Mouse (Mus musculus) ovary, postnatal 10 days (tissue): Measurements from ENCODE around the gene F2r.

Experiments
- DNase-seq: peaks from one replicate; pipeline ENCODE4 v3.0.0; 2022; ENCODE audit warnings: low spot score

Gene F2r

GRCm38 (mm10) chr13:95630747-95631146 is 12.5 kb upstream of the F2r start:
- no peak for DNase-seq

- DNase-seq = no peak
These were observed 11.5 kb upstream of the F2r start for GRCm38 (mm10) chr13:95629751-95630150.

- DNase-seq = no peak
These were observed 8.4 kb upstream of the F2r start for GRCm38 (mm10) chr13:95626696-95627095.

DNA sequence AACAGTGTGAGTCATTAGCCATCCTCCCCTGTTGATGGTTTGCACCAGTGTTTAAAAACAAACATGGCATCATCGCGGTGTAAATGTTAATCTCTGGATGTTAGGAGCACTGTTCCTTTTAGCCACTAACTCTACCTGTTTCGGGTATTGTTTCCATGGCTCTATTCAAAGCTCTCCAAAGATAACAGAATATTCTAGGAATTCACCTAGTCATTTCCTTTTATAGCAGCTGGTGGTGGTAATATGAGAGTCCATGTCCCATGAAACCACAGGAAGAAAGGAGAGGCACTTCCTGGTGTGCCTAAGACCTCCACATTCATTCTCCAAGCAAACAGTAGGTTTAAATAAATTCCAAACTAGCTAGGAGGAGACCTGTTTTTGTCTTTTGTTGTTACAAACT is 4.8 kb upstream of the F2r start:
- DNase-seq = no peak

GRCm38 (mm10) chr13:95621563-95621962 is 3.3 kb upstream of the F2r start:
- DNase-seq = no peak

DNA sequence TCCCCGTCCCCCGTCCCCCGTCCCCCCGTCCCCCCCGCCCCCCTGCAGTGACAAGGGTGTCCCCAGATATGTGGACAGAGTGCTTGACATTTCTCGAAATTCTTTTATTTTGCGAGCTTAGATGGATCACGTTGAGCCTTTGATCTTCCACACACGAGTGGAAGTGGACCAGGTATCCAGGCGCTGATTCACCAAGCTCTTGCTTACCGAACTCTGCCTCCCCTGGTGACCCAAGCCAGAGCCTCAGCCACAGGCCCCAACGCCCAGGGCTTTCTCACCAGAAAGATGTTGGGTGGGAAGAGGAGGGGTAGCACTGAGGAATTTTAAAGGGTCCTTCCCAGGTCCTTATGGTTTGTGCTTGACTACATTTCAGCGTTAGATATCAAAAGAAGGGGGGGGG is 572 bp upstream of the F2r start:
- DNase-seq = no peak

- DNase-seq = no peak
These were observed 566 bp downstream of the F2r start for GRCm38 (mm10) chr13:95617671-95618171.

- DNase-seq = no peak
These were observed 1.1 kb downstream of the F2r start for GRCm38 (mm10) chr13:95617082-95617670.

DNA sequence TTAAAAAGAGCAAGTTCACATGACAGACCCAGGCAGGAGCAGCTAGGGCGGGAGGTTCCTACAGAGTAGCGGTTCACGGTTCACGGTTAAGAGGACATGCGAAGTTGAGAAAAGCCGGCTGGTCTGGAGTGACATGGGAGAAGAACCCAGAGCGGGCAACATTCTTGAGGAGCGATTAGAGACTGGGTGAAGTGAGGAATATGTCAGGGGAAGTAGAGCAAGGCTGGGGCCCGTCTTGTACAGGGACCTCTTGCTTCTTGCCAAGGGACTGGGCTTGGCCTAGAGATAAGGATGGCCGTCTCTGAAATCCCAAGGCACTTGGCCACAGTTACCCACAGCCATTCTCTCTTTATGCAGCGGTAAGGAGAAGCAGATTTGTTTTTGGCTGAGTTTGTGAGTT is 1.8 kb downstream of the F2r start:
- no peak for DNase-seq

DNA sequence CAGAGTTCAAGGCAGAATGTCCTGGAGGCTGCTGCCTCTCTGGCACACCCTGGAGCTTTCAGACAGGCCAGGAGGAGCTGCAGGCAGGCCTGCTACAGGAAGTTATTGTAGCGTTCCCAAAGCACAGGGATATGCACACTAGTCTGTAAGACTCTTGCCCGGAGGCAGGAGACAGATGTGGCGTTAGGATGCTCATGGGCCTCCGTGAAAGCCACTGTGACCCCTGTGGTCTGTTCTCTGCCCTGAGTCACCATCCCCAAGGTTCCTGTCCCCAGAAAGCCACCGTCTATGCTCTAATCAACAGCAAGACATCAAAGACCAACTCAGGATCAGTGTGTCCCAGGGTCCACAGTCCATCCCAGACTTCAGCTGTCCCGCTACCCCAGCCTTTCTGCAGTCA is 3.5 kb downstream of the F2r start:
- no peak for DNase-seq

DNA sequence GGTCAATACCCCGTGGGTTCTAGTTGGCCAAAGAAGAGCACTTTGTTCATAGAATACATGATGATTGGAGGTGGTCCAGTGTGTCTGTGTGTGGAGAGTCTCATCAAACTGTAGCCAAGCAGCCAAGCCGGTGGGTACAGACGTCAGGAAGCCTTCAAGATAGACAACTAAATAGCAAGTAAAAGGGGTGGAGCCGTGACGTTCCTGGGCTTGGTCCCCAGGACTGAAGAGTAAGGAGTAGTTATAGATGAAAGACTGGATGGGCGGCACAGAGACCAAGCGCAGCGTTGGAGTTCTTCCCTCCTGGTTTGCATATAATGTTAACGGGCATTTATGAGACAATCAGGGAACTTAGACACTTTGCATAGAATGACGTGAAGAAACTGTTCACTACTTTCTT is 6.0 kb downstream of the F2r start:
- no peak for DNase-seq

- no peak for DNase-seq
These were observed 6.5 kb downstream of the F2r start for GRCm38 (mm10) chr13:95611752-95612151.

GRCm38 (mm10) chr13:95610786-95611562 is 7.3 kb downstream of the F2r start:
- DNase-seq = no peak

GRCm38 (mm10) chr13:95609088-95609420 is 9.2 kb downstream of the F2r start:
- no peak for DNase-seq

- DNase-seq = no peak
These were observed 9.7 kb downstream of the F2r start for GRCm38 (mm10) chr13:95608416-95609087.

GRCm38 (mm10) chr13:95607019-95607418 is 11.3 kb downstream of the F2r start:
- DNase-seq = no peak

- DNase-seq = no peak
These were observed 14.0 kb downstream of the F2r start for GRCm38 (mm10) chr13:95604288-95604687.

DNA sequence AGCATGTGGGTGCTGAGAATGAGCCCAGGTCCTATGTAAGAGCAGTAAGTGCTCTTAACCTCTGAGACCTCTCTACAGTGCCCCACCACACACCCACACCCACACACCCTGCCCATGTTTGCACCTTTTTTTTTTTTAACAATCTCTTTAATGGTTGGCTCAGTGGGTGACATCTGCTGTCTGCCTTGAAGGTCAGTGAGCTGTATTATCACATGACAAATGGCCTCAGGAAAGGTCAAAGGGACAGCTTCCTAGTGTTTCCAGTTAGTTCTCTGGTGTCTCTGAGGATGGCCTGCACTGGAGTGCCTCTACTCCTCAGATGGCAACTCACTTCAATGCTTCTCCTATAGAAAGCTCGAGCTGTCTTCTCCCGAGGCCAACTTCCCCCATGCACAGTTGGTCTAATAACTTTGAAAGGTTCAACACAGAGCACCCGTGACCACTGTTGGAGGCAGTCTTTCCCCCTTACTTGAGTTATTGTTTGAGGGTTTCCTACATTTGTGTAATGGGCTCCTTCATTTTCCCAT is 18.4 kb downstream of the F2r start:
- no peak for DNase-seq

- no peak for DNase-seq
These were observed 19.9 kb downstream of the F2r start for GRCm38 (mm10) chr13:95598232-95598920.

GRCm38 (mm10) chr13:95597578-95597977 is 20.7 kb downstream of the F2r start:
- no peak for DNase-seq

GRCm38 (mm10) chr13:95596689-95597088 is 21.6 kb downstream of the F2r start:
- no peak for DNase-seq

GRCm38 (mm10) chr13:95595921-95596320 is 22.4 kb downstream of the F2r start:
- no peak for DNase-seq
